Mouse (Mus musculus) T-cell, adult 66 days (primary cell): ENCODE measurements around the gene Tmem255b. TPM values are rescaled to one million over a fixed set of nuclear protein-coding genes. Genes with fewer than 3 reads are reported as not detected.

Experiments
- total RNA-seq, 2 experiments: library from RNA; stranded (reverse); gene quantifications; 3 replicates in 1 of 2; 4 replicates in 1 of 2; pipeline ENCODE4 v1.2.4; 2023

Tmem255b gene
- not detected for total RNA-seq

DNA sequence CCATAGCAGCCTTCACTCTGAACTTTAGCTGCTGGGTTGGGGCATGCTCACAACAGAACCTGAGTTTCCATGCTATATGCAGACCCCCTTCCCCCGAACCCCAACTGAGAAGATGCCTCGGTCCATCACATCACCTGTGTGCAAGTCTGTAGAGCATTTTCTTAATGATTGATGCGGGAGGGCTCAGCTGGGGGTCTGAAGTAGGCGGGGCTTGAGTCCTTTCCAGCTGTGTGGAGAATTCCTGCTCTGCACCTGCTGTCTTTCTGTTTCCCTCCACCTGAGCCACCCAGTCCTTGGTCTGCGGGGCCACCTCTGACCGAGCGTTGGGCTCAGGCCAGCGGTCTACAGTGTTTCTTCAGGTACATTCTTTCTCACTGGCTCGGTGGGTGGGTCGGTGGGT, at the start of gene Tmem255b:
Tmem255b (plus strand) TSS at position 301 of the 400 bp plus-strand sequence.

DNA sequence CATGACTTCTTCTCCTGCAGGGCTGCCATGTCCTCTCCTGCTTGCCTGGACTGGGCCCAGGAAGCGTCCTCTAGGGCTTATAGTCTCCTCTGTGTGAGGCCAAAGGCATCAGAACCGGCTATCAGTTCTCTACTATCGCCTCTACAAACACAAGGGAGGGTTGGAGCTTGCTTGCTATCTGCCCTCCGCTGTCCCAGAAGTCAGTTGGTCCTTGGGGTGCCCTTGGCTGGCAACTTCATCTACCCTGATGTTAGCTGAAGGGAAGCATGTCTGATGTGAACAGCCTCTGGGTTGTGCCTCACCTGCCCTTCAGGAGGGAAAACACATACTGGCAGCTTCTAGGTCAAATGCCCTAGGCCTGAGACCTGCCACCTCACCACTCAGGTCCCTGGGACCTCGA, 38.3 kb upstream of the Tmem255b start, which contains the start of gene Atp4b:
Atp4b (minus strand) TSS at position 101 of the 400 bp plus-strand sequence.

DNA sequence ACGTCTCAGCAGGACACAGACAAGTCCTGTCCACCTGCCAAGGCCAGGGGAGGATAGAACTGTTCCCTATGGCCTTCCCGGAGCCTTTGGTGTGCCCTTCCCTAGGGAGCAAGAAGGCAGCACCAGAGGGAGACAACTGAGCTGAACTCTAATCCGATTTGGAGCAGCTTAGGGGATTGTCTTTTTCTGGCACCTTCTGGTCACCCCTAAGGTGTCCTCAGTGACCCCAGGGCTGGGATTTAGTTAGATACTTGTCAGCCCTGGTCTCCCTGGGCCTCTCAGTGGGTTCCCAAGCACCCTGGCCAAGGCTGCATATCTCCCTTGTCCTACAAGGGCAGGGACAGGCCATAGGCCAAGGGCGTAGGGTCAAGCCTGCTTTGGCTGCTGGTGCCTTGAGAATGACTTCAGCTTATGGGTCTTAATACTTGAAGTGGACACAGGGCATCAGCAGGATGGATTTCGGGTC, 30.3 kb upstream of the Tmem255b start, which contains the start of gene Grk1:
Grk1 (plus strand) TSS at position 416 of the 466 bp plus-strand sequence.

DNA sequence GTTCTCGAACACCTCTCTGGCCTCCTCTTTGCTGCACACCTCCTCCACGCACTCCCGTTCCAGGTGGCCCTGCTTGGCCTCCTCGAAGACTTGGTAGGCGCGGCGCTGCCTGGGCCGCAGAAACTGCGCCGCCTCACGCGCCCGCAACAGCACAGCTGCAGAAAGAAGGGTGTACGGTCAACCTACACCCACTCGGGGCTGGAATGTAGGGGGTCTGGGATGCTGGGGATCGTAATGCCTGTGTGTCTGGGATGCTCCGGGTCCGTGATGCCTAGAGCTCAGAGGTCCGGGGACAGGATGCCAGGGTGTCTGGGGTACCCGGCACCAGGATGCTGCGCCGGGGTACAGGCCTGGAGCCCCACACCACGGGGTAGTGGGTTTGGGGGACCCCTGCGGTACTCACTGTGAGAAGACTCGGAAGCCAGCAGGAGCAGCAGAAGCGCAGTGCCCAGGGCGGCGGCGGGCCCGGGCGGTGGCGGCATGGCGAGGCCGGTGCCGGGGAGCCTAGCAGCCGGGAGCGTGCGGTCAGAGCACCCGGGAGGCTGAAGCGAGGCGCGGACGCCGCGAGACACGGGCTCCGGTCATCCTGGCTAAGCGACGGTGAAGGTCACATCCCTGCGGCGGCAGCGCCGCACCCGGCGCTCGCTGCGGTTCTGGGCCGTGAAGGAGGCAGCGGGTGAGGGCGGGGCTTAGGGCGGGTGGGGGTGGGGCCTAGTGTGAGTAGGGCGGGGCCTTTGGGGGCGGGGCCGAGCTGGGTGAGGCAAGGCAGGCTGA, 59.1 kb downstream of the Tmem255b start, which contains the start of gene Gas6:
Gas6 (minus strand) TSS at position 633 of the 774 bp plus-strand sequence.

Other genes with a start within 250 kb of the Tmem255b start
- gene Grtp1, start 234.6 kb upstream of the Tmem255b start, total RNA-seq: not detected
- not detected for gene Adprhl1, start 181.0 kb upstream of the Tmem255b start, total RNA-seq
- 10 to 100 TPM; 19.1 to 20.2 TPM for gene Dcun1d2, start 147.1 kb upstream of the Tmem255b start, total RNA-seq
- 10 to 100 TPM; 23.0 to 23.5 TPM for gene Tmco3, start 147.0 kb upstream of the Tmem255b start, total RNA-seq
- gene Tfdp1, start 96.4 kb upstream of the Tmem255b start, total RNA-seq: 10 to 100 TPM; 40.2 to 47.1 TPM
- gene Atp4b, start 38.4 kb upstream of the Tmem255b start, total RNA-seq: not detected
- gene Grk1, start 30.1 kb upstream of the Tmem255b start, total RNA-seq: not detected
- not detected for gene Gas6, start 59.3 kb downstream of the Tmem255b start, total RNA-seq
- gene 1700029H14Rik, start 127.3 kb downstream of the Tmem255b start, total RNA-seq: 10 to 100 TPM in 1 of 2 experiments, 1 to 10 TPM in 1; 4.5 to 11.7 TPM
- gene Rasa3, start 242.4 kb downstream of the Tmem255b start, total RNA-seq: 100 to 1,000 TPM; 311 to 353 TPM